Mouse (Mus musculus): ENCODE measurements at regions not wholly inside any gene's neighbourhood (a gene's known extent, or its start where the extent isn't known, plus 50 kb on each side); places are given as distances from the start of the nearest gene placed in this dataset.

GRCm38 (mm10) chrX:19148672-19149071, 332.4 kb downstream of the Tex13c3 start:
- Histone ChIP-seq H3K4me2 (replicated peaks; ENCODE audit: low read depth) (no peak overlapping the region), H3K9ac (ENCODE audit: low read length) (no peak overlapping the region), H3K27ac (replicated peaks) (no peak overlapping the region), H3K36me3 (ENCODE audit: control insufficient read depth, insufficient read depth, low read length) (no peaks in the 10 kb centered on the region), H3K9me3 (ENCODE audit: control insufficient read depth, low read length) (no peaks in the 10 kb centered on the region), H3K4me1 (replicated peaks; ENCODE audit: control insufficient read depth, insufficient read depth) (no peaks in the 10 kb centered on the region), H3K4me3 (ENCODE audit: low read depth, low read length) (no peak overlapping the region), H3K27me3 (ENCODE audit: control insufficient read depth, insufficient read depth, low read length) (no peaks in the 10 kb centered on the region)
- no peak for TF ChIP-seq EP300 (optimal IDR thresholded peaks at IDR 0.05)
- no peak for TF ChIP-seq CTCF (IDR thresholded peaks at IDR 0.05; ENCODE audit: low read depth)
- 100% methylated on average over 1 of the region's 1 CpGs for WGBS
- DNase-seq (ENCODE audit: low spot score) (no peak), ATAC-seq (ENCODE audit: low FRiP score, low TSS enrichment) (no peak)

- H3K4me2 ChIP-seq (replicated peaks; ENCODE audit: low read depth): no peak overlapping the region
- no peak for DNase-seq (ENCODE audit: low spot score)
- H3K4me3 ChIP-seq (ENCODE audit: low read depth, low read length): no peak overlapping the region
- H3K36me3 ChIP-seq (ENCODE audit: control insufficient read depth, insufficient read depth, low read length): no peaks in the 10 kb centered on the region
- H3K27ac ChIP-seq (replicated peaks): no peak overlapping the region
- no peak overlapping the region for H3K9ac ChIP-seq (ENCODE audit: low read length)
- TF ChIP-seq EP300 (optimal IDR thresholded peaks at IDR 0.05) (no peak), CTCF (IDR thresholded peaks at IDR 0.05; ENCODE audit: low read depth) (no peak)
- H3K4me1 ChIP-seq (replicated peaks; ENCODE audit: control insufficient read depth, insufficient read depth): no peaks in the 10 kb centered on the region
- H3K9me3 ChIP-seq (ENCODE audit: control insufficient read depth, low read length): no peaks in the 10 kb centered on the region
- ATAC-seq (ENCODE audit: low FRiP score, low TSS enrichment): no peak
- 63% methylated on average over 3 of the region's 3 CpGs for WGBS
- H3K27me3 ChIP-seq (ENCODE audit: control insufficient read depth, insufficient read depth, low read length): no peaks in the 10 kb centered on the region
Observed at GRCm38 (mm10) chrX:19148251-19148650, 332.9 kb downstream of the Tex13c3 start.

GRCm38 (mm10) chrX:19112753-19113152, 368.4 kb downstream of the Tex13c3 start:
- DNase-seq (ENCODE audit: low spot score) (no peak), ATAC-seq (ENCODE audit: low FRiP score, low TSS enrichment) (no peak)
- Histone ChIP-seq H3K4me2 (replicated peaks; ENCODE audit: low read depth) (no peak overlapping the region), H3K4me3 (ENCODE audit: low read depth, low read length) (no peak overlapping the region), H3K9ac (ENCODE audit: low read length) (no peak overlapping the region), H3K27ac (replicated peaks) (no peak overlapping the region), H3K27me3 (ENCODE audit: control insufficient read depth, insufficient read depth, low read length) (no peaks in the 10 kb centered on the region), H3K4me1 (replicated peaks; ENCODE audit: control insufficient read depth, insufficient read depth) (no peaks in the 10 kb centered on the region), H3K9me3 (ENCODE audit: control insufficient read depth, low read length) (no peaks in the 10 kb centered on the region), H3K36me3 (ENCODE audit: control insufficient read depth, insufficient read depth, low read length) (no peaks in the 10 kb centered on the region)
- WGBS: 77% methylated on average over 7 of the region's 7 CpGs
- TF ChIP-seq CTCF (IDR thresholded peaks at IDR 0.05; ENCODE audit: low read depth) (no peak), EP300 (optimal IDR thresholded peaks at IDR 0.05) (no peak)

- H3K27me3 ChIP-seq (ENCODE audit: control insufficient read depth, insufficient read depth, low read length): no peaks in the 10 kb centered on the region
Observed at GRCm38 (mm10) chrX:19102911-19103310, 378.2 kb downstream of the Tex13c3 start.

GRCm38 (mm10) chrX:19095960-19096359, 385.2 kb downstream of the Tex13c3 start:
- Histone ChIP-seq H3K4me1 (replicated peaks; ENCODE audit: control insufficient read depth, insufficient read depth) (no peaks in the 10 kb centered on the region), H3K4me3 (ENCODE audit: low read depth, low read length) (no peak overlapping the region), H3K27ac (replicated peaks) (no peak overlapping the region), H3K36me3 (ENCODE audit: control insufficient read depth, insufficient read depth, low read length) (no peaks in the 10 kb centered on the region), H3K9ac (ENCODE audit: low read length) (no peak overlapping the region), H3K4me2 (replicated peaks; ENCODE audit: low read depth) (no peak overlapping the region), H3K9me3 (ENCODE audit: control insufficient read depth, low read length) (no peaks in the 10 kb centered on the region), H3K27me3 (ENCODE audit: control insufficient read depth, insufficient read depth, low read length) (no peaks in the 10 kb centered on the region)
- no peak for ATAC-seq (ENCODE audit: low FRiP score, low TSS enrichment)
- no peak for TF ChIP-seq EP300 (optimal IDR thresholded peaks at IDR 0.05)
- no peak for TF ChIP-seq CTCF (IDR thresholded peaks at IDR 0.05; ENCODE audit: low read depth)
- no peak for DNase-seq (ENCODE audit: low spot score)

More at GRCm38 (mm10) chrX:19102911-19103310, 378.2 kb downstream of the Tex13c3 start:
- TF ChIP-seq EP300 (optimal IDR thresholded peaks at IDR 0.05) (no peak), CTCF (IDR thresholded peaks at IDR 0.05; ENCODE audit: low read depth) (no peak)
- Histone ChIP-seq H3K4me1 (replicated peaks; ENCODE audit: control insufficient read depth, insufficient read depth) (no peaks in the 10 kb centered on the region), H3K4me2 (replicated peaks; ENCODE audit: low read depth) (no peak overlapping the region), H3K9me3 (ENCODE audit: control insufficient read depth, low read length) (no peaks in the 10 kb centered on the region), H3K4me3 (ENCODE audit: low read depth, low read length) (no peak overlapping the region), H3K27ac (replicated peaks) (no peak overlapping the region), H3K9ac (ENCODE audit: low read length) (no peak overlapping the region), H3K36me3 (ENCODE audit: control insufficient read depth, insufficient read depth, low read length) (no peaks in the 10 kb centered on the region)
- ATAC-seq (ENCODE audit: low FRiP score, low TSS enrichment): no peak
- 48% methylated on average over 2 of the region's 2 CpGs for WGBS
- DNase-seq (ENCODE audit: low spot score): no peak

- ATAC-seq (ENCODE audit: low FRiP score, low TSS enrichment): no peak
- H3K4me3 ChIP-seq (ENCODE audit: low read depth, low read length): no peak overlapping the region
- no peaks in the 10 kb centered on the region for H3K36me3 ChIP-seq (ENCODE audit: control insufficient read depth, insufficient read depth, low read length)
- WGBS: 94% methylated on average over 1 of the region's 1 CpGs
- TF ChIP-seq EP300 (optimal IDR thresholded peaks at IDR 0.05) (no peak), CTCF (IDR thresholded peaks at IDR 0.05; ENCODE audit: low read depth) (no peak)
- H3K27ac ChIP-seq (replicated peaks): no peak overlapping the region
- H3K4me2 ChIP-seq (replicated peaks; ENCODE audit: low read depth): no peak overlapping the region
- H3K9me3 ChIP-seq (ENCODE audit: control insufficient read depth, low read length): no peaks in the 10 kb centered on the region
- H3K9ac ChIP-seq (ENCODE audit: low read length): no peak overlapping the region
- no peaks in the 10 kb centered on the region for H3K27me3 ChIP-seq (ENCODE audit: control insufficient read depth, insufficient read depth, low read length)
- no peaks in the 10 kb centered on the region for H3K4me1 ChIP-seq (replicated peaks; ENCODE audit: control insufficient read depth, insufficient read depth)
- no peak for DNase-seq (ENCODE audit: low spot score)
Observed at GRCm38 (mm10) chrX:19084435-19084834, 396.7 kb downstream of the Tex13c3 start.

Measured in stomach, postnatal 0 days (tissue).